In genomic region chr7:114060445-114060844, GRCm38 (mm10) we compare ENCODE assay signal across 17 mouse cellular contexts.
"Had no signal": no experiment of that assay in that cellular context is flagged by ENCODE, and none has a peak within 500 bp of the region (broad histone marks: within the 10 kb centered on the region; RNA-seq: fewer than 3 reads in every experiment).

No protein-coding gene starts in this region.

- H3K27me3 ChIP-seq: kidney, embryonic 15.5 days; liver, embryonic 12.5 days; megakaryocyte, embryonic 14.5 days; midbrain, embryonic 15.5 days; neural tube, embryonic 13.5 days; stomach, embryonic 15.5 days had no signal

- H3K27ac ChIP-seq: kidney, embryonic 15.5 days; liver, embryonic 12.5 days; macrophage; neural tube, embryonic 13.5 days; stomach, embryonic 15.5 days had no signal

- H3K9me3 ChIP-seq: kidney, embryonic 15.5 days; liver, embryonic 12.5 days; megakaryocyte, embryonic 14.5 days; midbrain, embryonic 15.5 days; neural tube, embryonic 13.5 days; stomach, embryonic 15.5 days had no signal

- H3K36me3 ChIP-seq: midbrain, embryonic 15.5 days; neural tube, embryonic 13.5 days; stomach, embryonic 15.5 days had no signal

- ATAC-seq: liver, embryonic 12.5 days; midbrain, embryonic 15.5 days had no signal

- H3K4me3 ChIP-seq: kidney, embryonic 15.5 days; liver, embryonic 12.5 days; megakaryocyte, embryonic 14.5 days; midbrain, embryonic 15.5 days; neural tube, embryonic 13.5 days; stomach, embryonic 15.5 days had no signal

- H3K4me1 ChIP-seq: midbrain, embryonic 15.5 days had no signal

- H3K4me2 ChIP-seq: kidney, embryonic 15.5 days; liver, embryonic 12.5 days; lung, embryonic 14.5 days; midbrain, embryonic 11.5 days; midbrain, embryonic 15.5 days; neural tube, embryonic 13.5 days; stomach, embryonic 15.5 days had no signal

- DNase-seq: kidney, adult 2 months; kidney, postnatal 14 days; layer of hippocampus, postnatal 36 days; left cerebral cortex, postnatal 4 days; lung, embryonic 14.5 days; lung, postnatal 10 days; retina, postnatal 1 day; thymus, adult 2 months; thymus, postnatal 25 days had no signal

- H3K9ac ChIP-seq: kidney, embryonic 15.5 days; liver, embryonic 12.5 days; lung, embryonic 14.5 days; midbrain, embryonic 15.5 days; neural tube, embryonic 13.5 days; stomach, embryonic 15.5 days had no signal
